Mouse (Mus musculus) brain, embryonic 14.5 days (tissue): ENCODE results near the gene Vps9d1. TPM values are rescaled to one million over a fixed set of nuclear protein-coding genes. Genes with fewer than 3 reads are reported as not detected.
"Not testable (repeated sequence)": the region's sequence is repeated elsewhere in the genome, so short reads cannot be mapped to it uniquely, and the experiment has no call there.

ENCODE experiments used
- DNase-seq: peaks from one replicate; pipeline ENCODE4 v3.0.0-alpha.2; 2011; ENCODE audit warnings: low read depth
- CTCF ChIP-seq: fragments of 200-500 bp; IDR thresholded peaks from 2 replicates; pipeline ENCODE4 v1.5.1; 2012; ENCODE audit warnings: inconsistent platforms, mild to moderate bottlenecking, moderate library complexity, borderline replicate concordance; ENCODE audit not compliant: insufficient read depth, insufficient read length; ENCODE audit errors: extremely low read depth
- POLR2A ChIP-seq: fragments of 200-500 bp; IDR thresholded peaks from 2 replicates; pipeline ENCODE4 v1.6.1; 2012; ENCODE audit warnings: mild to moderate bottlenecking, inconsistent platforms, borderline replicate concordance; ENCODE audit not compliant: poor library complexity, insufficient read depth, insufficient read length, severe bottlenecking; ENCODE audit errors: extremely low read depth
- polyA plus RNA-seq: library from polyadenylated mRNA; depleted of rRNA; stranded (reverse); fragments of >200 nt; gene quantifications from 2 replicates; pipeline ENCODE4 v1.2.3, GENCODE M21; 2012; rRNA removed

Vps9d1 gene
- 130 and 175 TPM in 2 replicates for polyA plus RNA-seq

DNA sequence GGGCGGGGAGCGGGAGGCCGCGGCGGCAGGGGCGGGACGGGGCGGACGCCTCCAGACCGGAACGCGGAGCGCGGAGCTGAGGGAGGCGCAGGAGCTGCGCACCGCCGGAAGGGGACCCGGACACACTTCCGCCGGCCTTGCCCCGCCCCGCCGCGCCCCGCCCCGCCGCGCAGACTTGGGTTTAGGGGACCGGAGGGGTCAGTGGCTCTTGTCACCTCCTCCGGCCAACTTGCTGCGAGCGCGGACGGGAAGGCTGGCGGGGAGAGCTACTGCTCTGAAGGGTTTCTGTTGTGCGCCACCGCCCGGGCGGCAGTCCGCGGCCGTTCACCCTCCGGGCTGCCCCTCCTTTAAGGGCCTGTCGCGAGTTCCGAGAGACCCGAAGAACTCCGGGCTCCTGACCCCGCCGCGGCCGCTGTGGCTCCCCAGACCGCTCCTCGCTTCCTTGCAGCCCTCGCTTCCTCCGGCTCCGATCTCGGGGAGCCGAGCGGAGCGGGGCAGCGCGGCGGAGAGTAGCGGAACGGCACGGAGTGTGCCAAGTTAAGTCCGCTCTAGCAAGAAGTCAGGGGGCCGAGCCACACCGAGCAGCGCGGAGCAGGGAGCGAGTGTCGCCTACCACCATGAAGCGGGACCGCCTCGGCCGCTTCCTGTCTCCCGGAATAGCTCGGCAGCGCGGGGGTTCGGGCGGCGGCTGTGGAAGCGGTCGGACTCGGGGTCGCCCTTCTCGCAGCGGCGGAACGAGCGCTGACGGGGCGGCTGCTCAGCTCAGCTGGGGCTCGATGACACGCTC lies at the start of gene Vps9d1, which contains the start of gene Zfp276:
Vps9d1 (minus strand) TSS at position 250 of the 787 bp plus-strand sequence.
Zfp276 (plus strand) TSS at position 97 of the 787 bp plus-strand sequence.
- peak; percentile 93 for DNase-seq
- TF ChIP-seq POLR2A = no peak
- no peak for TF ChIP-seq CTCF

DNA sequence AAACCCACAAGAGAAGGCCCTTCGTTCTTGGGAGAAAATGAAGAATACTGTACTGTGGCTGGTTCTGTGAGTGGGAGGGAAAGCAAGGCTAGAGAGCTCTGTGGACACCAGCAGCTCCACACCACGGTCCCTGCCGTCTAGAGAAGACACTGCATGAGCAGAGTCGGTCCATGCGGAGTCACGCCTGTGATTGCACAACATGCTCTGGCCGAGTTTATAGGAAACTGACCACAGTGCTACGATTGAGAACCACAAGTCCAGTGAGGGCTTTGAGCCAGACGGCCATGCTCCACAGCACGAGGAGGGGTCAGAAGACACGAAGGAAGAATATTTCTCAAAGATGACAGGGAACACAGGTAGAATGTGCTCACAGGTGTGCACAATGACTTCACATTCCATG lies 44.2 kb upstream of the Vps9d1 start:
- TF ChIP-seq POLR2A (no peak), CTCF (no peak)
- DNase-seq = no peak

DNA sequence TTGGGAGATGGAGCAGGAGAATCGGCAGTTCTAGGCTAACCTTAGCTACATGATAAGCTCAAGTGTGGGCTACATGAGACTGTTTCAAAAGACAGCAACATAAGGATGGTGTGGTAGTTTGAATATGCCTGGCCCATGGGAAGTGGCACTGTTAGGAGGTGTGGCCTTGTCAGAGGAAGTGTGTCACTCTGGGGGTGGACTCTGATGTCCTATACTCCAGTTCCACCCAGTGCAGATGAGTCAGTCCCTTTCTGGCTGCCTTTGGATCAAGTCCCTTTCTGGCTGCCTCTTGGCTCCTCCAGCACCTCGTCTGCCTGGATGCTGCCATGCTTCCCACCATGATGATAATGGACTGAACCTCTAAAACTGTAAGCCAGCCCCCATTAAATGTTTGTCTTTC lies 38.6 kb upstream of the Vps9d1 start:
- no peak for DNase-seq

DNA sequence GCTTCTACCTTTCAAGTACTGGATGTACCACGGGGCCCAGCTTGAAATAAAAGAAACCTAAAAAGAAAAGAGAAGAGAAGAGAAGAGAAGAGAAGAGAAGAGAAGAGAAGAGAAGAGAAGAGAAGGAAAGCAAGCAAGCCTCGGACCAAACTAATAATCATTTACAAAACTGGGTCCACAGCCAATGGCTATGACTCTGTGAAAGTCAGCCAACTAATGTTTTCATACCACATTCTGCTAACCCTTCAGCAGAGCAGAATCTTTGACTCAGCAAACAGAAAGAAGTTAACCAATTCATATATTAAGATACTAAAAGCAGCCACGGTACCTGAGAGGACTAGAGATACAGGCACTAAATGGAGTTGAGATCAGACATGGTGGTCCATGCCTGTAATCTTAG lies 38.1 kb upstream of the Vps9d1 start:
- TF ChIP-seq CTCF = no peak
- TF ChIP-seq POLR2A = no peak
- DNase-seq = no peak

More for the DNA sequence above, 38.6 kb upstream of the Vps9d1 start:
- TF ChIP-seq CTCF (no peak), POLR2A (no peak)

DNA sequence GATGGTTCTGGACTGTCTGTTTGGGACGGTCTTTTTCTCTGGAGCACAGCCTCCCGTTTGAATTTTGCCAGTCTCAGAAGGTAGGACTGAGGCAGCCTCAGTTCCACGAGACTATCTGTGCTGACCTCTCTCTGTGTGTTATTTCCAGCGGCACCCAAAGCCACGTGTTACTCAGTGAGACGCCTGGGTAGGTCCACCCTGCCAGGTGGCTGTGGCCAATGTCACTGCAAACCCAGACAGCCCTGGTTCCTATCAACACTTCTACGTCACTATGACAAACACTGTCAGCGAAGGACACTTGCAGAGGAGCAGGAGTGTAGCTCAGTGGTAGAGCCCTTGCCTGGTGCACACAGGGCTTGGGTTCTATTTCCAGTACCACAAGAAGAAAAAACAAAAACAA lies 37.6 kb upstream of the Vps9d1 start:
- TF ChIP-seq CTCF = no peak
- no peak for TF ChIP-seq POLR2A
- DNase-seq = no peak

DNA sequence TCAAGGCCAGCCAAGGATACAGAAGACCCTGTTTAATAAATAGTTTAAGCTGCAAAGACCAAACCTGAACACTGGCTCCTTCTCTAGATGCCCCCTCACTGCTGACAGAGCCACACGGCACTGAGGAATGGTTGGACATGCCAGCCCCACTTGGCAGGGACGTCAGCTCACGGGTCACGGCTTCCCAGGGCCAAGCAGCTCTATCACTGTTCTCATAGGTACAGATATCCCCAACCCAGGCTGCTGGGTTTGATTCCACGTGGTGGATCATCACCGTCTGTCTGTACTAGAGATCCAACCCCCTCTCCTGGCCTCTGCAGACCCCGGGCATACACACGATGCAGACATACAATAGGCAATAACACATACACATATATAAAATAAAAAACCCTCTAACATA lies 36.5 kb upstream of the Vps9d1 start:
- no peak for DNase-seq
- no peak for TF ChIP-seq POLR2A
- no peak for TF ChIP-seq CTCF

DNA sequence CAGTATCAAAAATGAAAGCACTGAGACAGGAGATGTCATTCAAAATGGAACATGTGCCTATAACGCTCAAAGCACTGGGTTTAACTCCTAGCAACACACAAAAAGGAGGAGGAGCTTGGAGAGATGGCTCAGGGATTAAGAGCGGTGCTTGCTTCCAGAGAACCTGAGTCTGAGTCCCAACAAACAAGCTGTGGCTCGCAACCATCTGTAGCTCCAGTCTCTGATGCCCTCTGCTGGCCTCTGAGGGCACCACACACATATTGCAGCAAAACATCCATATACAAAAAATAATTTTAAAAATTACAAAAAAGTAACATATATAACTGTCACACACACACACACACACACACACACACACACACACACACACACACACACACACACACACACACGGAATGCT lies 36.0 kb upstream of the Vps9d1 start:
- TF ChIP-seq CTCF = peak; percentile 52; the same call in 1 of the 2 replicates
- TF ChIP-seq POLR2A = no peak
- peak; percentile 8 for DNase-seq

DNA sequence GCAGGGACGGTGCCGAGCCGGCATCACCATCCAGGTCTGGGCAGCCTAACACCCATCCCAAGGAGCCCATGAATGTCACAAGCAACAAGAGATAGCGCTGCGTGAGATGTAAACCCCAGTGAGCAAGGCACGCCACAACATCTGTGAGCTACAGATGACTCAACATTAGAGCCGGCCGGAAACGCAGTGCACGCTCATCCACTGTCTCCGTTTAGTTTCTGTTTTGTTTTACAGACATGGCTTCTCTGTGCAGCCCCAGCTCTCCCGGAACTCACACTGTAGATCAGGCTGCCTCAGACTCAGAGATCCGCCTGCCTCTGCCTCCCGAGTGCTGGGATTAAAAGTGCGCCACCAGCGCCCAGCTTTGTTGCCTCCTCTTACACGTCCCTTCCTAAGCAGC lies 33.2 kb upstream of the Vps9d1 start:
- no peak for DNase-seq
- TF ChIP-seq POLR2A (no peak), CTCF (no peak)

DNA sequence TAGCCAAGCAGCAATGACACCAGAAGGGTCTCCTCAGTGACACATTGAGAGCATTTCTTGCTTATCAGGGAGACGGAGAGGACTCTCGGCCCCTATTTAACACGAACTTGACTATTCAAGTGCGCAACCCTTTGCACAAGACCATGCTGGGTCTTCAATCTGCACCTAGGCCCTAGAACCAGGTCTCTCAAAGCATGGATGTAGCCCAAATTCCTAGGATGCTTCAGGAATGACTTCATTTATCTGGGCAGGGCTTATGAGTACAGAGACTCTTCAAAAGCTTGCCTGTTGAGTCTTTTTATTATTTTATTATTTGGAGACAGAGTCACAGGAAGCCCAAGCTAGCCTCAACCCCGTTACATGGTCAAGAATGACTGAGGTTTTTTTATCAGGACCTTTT lies 30.3 kb upstream of the Vps9d1 start:
- no peak for DNase-seq
- TF ChIP-seq CTCF (no peak), POLR2A (no peak)

DNA sequence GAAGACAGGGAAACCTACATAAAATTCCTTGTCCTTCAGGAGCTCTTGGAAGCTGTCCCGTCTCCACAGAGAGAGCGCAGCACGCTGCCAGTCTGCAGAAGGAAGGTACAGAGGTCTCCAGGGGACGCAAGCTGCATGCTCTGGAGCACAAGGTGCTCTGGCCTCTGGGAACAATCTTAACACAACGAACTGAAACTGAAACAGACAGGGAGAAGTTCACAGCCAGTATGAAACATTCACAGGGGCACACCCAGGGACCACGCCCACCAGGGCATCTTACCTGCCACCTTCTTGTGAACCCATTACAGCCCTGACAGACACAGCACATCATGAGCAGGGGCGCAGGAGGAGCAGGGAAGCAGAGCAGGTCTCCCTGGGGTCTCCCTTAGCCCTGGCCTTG lies 29.8 kb upstream of the Vps9d1 start:
- no peak for DNase-seq
- TF ChIP-seq CTCF (no peak), POLR2A (no peak)

DNA sequence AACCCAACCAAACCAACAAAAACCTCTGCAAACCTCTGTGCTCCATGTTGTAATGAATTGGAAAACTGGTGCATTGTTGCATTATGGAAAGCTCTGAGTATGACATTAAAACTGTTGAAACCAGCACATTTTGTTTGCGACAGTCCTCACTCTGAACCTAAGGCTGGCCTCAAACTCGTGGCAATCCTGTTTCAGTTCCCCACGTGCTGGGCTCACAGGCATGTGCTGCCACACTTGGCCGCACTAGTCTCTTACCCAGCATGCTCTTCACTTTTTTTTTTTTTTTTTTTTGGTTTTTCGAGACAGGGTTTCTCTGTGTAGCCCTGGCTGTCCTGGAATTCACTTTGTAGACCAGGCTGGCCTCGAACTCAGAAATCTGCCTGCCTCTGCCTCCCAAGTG lies 28.8 kb upstream of the Vps9d1 start:
- DNase-seq = not testable (repeated sequence)
